Mouse (Mus musculus) splenic B cell, adult 2 months (primary cell): ENCODE measurements around the gene Gm10334.
"Not testable (repeated sequence)": the region's sequence is repeated elsewhere in the genome, so short reads cannot be mapped to it uniquely, and the experiment has no call there.

Experiments
- DNase-seq: peaks from one replicate; pipeline ENCODE4 v3.0.0-alpha.2; 2011; ENCODE audit warnings: low read depth, low spot score
- H3K27me3 ChIP-seq: 2 replicates; pipeline ENCODE4 v1.6.1; 2012; ENCODE audit warnings: mild to moderate bottlenecking, low read length, moderate library complexity, mixed read lengths; ENCODE audit not compliant: control insufficient read depth, poor library complexity, insufficient read depth, severe bottlenecking
- H3K36me3 ChIP-seq: 2 replicates; pipeline ENCODE4 v1.6.1; 2012; ENCODE audit warnings: mild to moderate bottlenecking, low read length, moderate library complexity, mixed read lengths; ENCODE audit not compliant: control insufficient read depth, poor library complexity, insufficient read depth, severe bottlenecking

Gene Gm10334

GRCm38 (mm10) chr6:41446045-41446444, at the start of gene Gm10334:
TSS of gene Gm10334 (minus strand) at chr6:41446145.
- not testable (repeated sequence) for H3K27me3 ChIP-seq, H3K36me3 ChIP-seq, DNase-seq

- not testable (repeated sequence) for H3K36me3 ChIP-seq, H3K27me3 ChIP-seq
Observed at GRCm38 (mm10) chr6:41458632-41459031, 12.7 kb upstream of the Gm10334 start, which contains the start of gene Prss1. TSS of gene Prss1 (plus strand) at chr6:41458932.

GRCm38 (mm10) chr6:41442261-41442660, 3.7 kb downstream of the Gm10334 start:
- H3K27me3 ChIP-seq, H3K36me3 ChIP-seq, DNase-seq: not testable (repeated sequence)

More at GRCm38 (mm10) chr6:41458632-41459031, 12.7 kb upstream of the Gm10334 start, which contains the start of gene Prss1:
- DNase-seq: not testable (repeated sequence)
